7 mouse cellular contexts compared by ENCODE assay signal in genomic region chr15:41379637-41380036, GRCm38 (mm10).
"Had no signal": no experiment of that assay in that cellular context is flagged by ENCODE, and none has a peak within 500 bp of the region (broad histone marks: within the 10 kb centered on the region; RNA-seq: fewer than 3 reads in every experiment).

No protein-coding gene starts in this region.

- DNase-seq: kidney, adult 18-20 months; kidney, adult 9 months; kidney, postnatal 14 days; kidney, postnatal 4 days; liver, postnatal 0 days; lung, embryonic 14.5 days; thymus, postnatal 36 days had no signal
